Mouse (Mus musculus) E14TG2a.4 (cell line): ENCODE measurements around the gene 9130019O22Rik.

Source experiments
- CTCF ChIP-seq: conservative IDR thresholded peaks from 2 replicates; pipeline ENCODE4 v1.5.1; 2014; ENCODE audit warnings: low read length
- POU5F1 ChIP-seq: IDR thresholded peaks from 2 replicates; pipeline ENCODE4 v1.6.1; 2014; ENCODE audit warnings: low read length, borderline replicate concordance

DNA sequence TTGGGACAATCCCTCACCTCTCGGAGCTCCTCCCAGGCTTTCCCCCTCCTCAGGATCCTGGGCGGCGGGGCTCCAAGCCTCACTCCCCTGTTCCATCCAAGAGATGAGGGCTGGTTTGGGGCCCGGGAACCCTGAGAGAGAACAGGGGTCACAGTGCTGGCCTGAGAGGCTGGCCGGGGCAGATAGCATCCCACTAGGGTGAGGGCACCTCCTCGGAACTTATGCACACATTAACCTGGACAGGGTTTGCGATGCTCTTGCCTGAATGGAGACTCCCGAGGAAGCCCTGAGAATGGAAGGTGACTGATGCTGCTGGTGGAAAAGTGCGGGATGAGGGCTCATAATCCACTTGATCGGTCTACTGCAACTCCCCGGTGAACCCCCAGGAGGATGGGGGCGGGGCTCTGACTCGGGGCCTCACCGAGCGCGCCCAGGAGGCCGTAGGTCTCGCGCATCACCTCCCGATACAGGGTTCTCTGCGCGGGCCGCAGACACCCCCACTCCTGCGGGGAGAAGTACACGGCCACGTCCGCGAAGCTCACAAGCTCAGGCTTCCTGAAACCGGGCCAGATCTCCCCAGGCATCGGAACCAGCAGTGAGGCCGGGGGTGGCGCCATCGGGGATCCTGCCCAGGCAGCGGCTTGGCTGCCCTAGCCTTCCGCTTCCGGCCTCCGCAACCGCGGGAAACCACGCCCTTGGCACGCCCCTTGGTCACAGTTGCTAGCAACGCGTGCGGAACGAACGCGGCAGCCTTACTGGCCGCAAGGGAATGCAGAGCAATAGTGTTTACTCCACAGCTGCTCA is 34.6 kb upstream of the 9130019O22Rik start, which contains the start of gene Zfp688:
- no peak for TF ChIP-seq CTCF
- no peak for TF ChIP-seq POU5F1
